In genomic region chr12:38328779-38329178, GRCm38 (mm10) we compare ENCODE assay signal across 26 mouse cellular contexts.
DNase-seq lines count a peak whose midpoint lies in the region; ATAC-seq and TF ChIP-seq lines count a peak whose summit lies in the region.
"Had no signal": no experiment of that assay in that cellular context is flagged by ENCODE, and none has a peak within 500 bp of the region (broad histone marks: within the 10 kb centered on the region; RNA-seq: fewer than 3 reads in every experiment).

No protein-coding gene starts in this region.

- H3K4me3 ChIP-seq in forebrain, embryonic 12.5 days (replicated peaks), result no peak overlapping the region
- no peak overlapping the region for H3K4me3 ChIP-seq in forebrain, postnatal 0 days (ENCODE audit: low read depth, low read length)
- H3K4me3 ChIP-seq in midbrain, embryonic 14.5 days (replicated peaks; ENCODE audit: low read depth, low read length), result no peak overlapping the region
- no peak overlapping the region for H3K4me3 ChIP-seq in midbrain, embryonic 13.5 days (replicated peaks)
- H3K4me3 ChIP-seq in forebrain, embryonic 15.5 days, result no peak overlapping the region
- H3K4me3 ChIP-seq: embryonic facial prominence, embryonic 10.5 days; embryonic facial prominence, embryonic 13.5 days; erythroblast, embryonic 14.5 days; gastrocnemius, adult 2 months; hindbrain, embryonic 12.5 days; hindbrain, embryonic 15.5 days had no signal

- no peak for DNase-seq in forebrain, postnatal 0 days
- peak; percentile 2 for DNase-seq in midbrain, embryonic 14.5 days
- DNase-seq in ovary, postnatal 14 days (ENCODE audit: low spot score), result no peak
- DNase-seq in adrenal gland, postnatal 36 days, result no peak
- DNase-seq: adrenal gland, postnatal 10 days; B cell, adult 2 months; cerebellum, adult 11-12 months; cerebellum, adult 8-10 months; cerebellum, postnatal 10 days; cerebellum, postnatal 36 days; embryo, embryonic 11 days; gastrocnemius, adult 2 months; gastrocnemius, postnatal 14 days; heart, adult 11 months had no signal

- H3K4me1 ChIP-seq in forebrain, embryonic 12.5 days, result peaks cover 5% of the 10 kb centered on the region
- no peaks in the 10 kb centered on the region for H3K4me1 ChIP-seq in forebrain, postnatal 0 days (ENCODE audit: insufficient read depth)
- no peaks in the 10 kb centered on the region for H3K4me1 ChIP-seq in midbrain, embryonic 14.5 days (ENCODE audit: control insufficient read depth, insufficient read depth, low read length)
- H3K4me1 ChIP-seq in midbrain, embryonic 13.5 days (replicated peaks), result peaks cover 3% of the 10 kb centered on the region; the same call in 1 of the 2 replicates
- H3K4me1 ChIP-seq in forebrain, embryonic 15.5 days, result no peaks in the 10 kb centered on the region
- H3K4me1 ChIP-seq: embryonic facial prominence, embryonic 10.5 days; embryonic facial prominence, embryonic 13.5 days; hindbrain, embryonic 12.5 days; hindbrain, embryonic 15.5 days had no signal

- no peak for TF ChIP-seq CTCF in forebrain, postnatal 0 days (IDR thresholded peaks at IDR 0.05; ENCODE audit: low read depth)

- no peaks in the 10 kb centered on the region for H3K9me3 ChIP-seq in forebrain, embryonic 12.5 days
- no peaks in the 10 kb centered on the region for H3K9me3 ChIP-seq in forebrain, postnatal 0 days (ENCODE audit: low read length)
- no peaks in the 10 kb centered on the region for H3K9me3 ChIP-seq in midbrain, embryonic 14.5 days (ENCODE audit: control insufficient read depth, low read length)
- no peaks in the 10 kb centered on the region for H3K9me3 ChIP-seq in midbrain, embryonic 13.5 days
- H3K9me3 ChIP-seq in forebrain, embryonic 15.5 days, result no peaks in the 10 kb centered on the region
- H3K9me3 ChIP-seq: embryonic facial prominence, embryonic 10.5 days; embryonic facial prominence, embryonic 13.5 days; G1E; hindbrain, embryonic 12.5 days; hindbrain, embryonic 15.5 days had no signal

- H3K9ac ChIP-seq in forebrain, embryonic 12.5 days, result no peak overlapping the region
- no peak overlapping the region for H3K9ac ChIP-seq in forebrain, postnatal 0 days
- H3K9ac ChIP-seq in midbrain, embryonic 14.5 days (replicated peaks; ENCODE audit: low read length), result no peak overlapping the region
- H3K9ac ChIP-seq in midbrain, embryonic 13.5 days (replicated peaks), result no peak overlapping the region
- no peak overlapping the region for H3K9ac ChIP-seq in forebrain, embryonic 15.5 days (replicated peaks)
- H3K9ac ChIP-seq: embryonic facial prominence, embryonic 13.5 days; hindbrain, embryonic 12.5 days; hindbrain, embryonic 15.5 days had no signal

- H3K36me3 ChIP-seq in forebrain, embryonic 12.5 days (replicated peaks), result no peaks in the 10 kb centered on the region
- H3K36me3 ChIP-seq in forebrain, postnatal 0 days (ENCODE audit: insufficient read depth), result no peaks in the 10 kb centered on the region
- H3K36me3 ChIP-seq in midbrain, embryonic 14.5 days (ENCODE audit: control insufficient read depth, insufficient read depth, low read length), result no peaks in the 10 kb centered on the region
- H3K36me3 ChIP-seq in midbrain, embryonic 13.5 days, result no peaks in the 10 kb centered on the region
- H3K36me3 ChIP-seq in forebrain, embryonic 15.5 days, result no peaks in the 10 kb centered on the region
- H3K36me3 ChIP-seq: embryonic facial prominence, embryonic 10.5 days; embryonic facial prominence, embryonic 13.5 days; G1E; hindbrain, embryonic 12.5 days; hindbrain, embryonic 15.5 days had no signal

- 0 out of 2 replicates have a peak, but pooled peaks cover 3% of the 10 kb centered on the region for H3K27me3 ChIP-seq in forebrain, embryonic 12.5 days
- no peaks in the 10 kb centered on the region for H3K27me3 ChIP-seq in forebrain, postnatal 0 days (ENCODE audit: insufficient read depth, low read length)
- no peaks in the 10 kb centered on the region for H3K27me3 ChIP-seq in midbrain, embryonic 14.5 days (ENCODE audit: control insufficient read depth, insufficient read depth, low read length)
- no peaks in the 10 kb centered on the region for H3K27me3 ChIP-seq in midbrain, embryonic 13.5 days
- H3K27me3 ChIP-seq in forebrain, embryonic 15.5 days, result no peaks in the 10 kb centered on the region
- H3K27me3 ChIP-seq: CH12.LX; embryonic facial prominence, embryonic 13.5 days; hindbrain, embryonic 12.5 days; hindbrain, embryonic 15.5 days; Patski had no signal

- no peak overlapping the region for H3K4me2 ChIP-seq in forebrain, embryonic 12.5 days
- H3K4me2 ChIP-seq in forebrain, postnatal 0 days (ENCODE audit: low read depth), result no peak overlapping the region
- no peak overlapping the region for H3K4me2 ChIP-seq in midbrain, embryonic 14.5 days (ENCODE audit: low read length)
- no peak overlapping the region for H3K4me2 ChIP-seq in midbrain, embryonic 13.5 days (replicated peaks)
- no peak overlapping the region for H3K4me2 ChIP-seq in forebrain, embryonic 15.5 days (replicated peaks)
- H3K4me2 ChIP-seq: embryonic facial prominence, embryonic 13.5 days; heart, embryonic 11.5 days; hindbrain, embryonic 12.5 days; hindbrain, embryonic 15.5 days had no signal

- ATAC-seq in forebrain, embryonic 12.5 days (ENCODE audit: low FRiP score), result peak; percentile 75; the same call in 1 of the 2 replicates
- ATAC-seq in forebrain, postnatal 0 days, result no peak
- ATAC-seq in midbrain, embryonic 14.5 days (ENCODE audit: low FRiP score, low TSS enrichment), result no peak
- no peak for ATAC-seq in midbrain, embryonic 13.5 days
- peak; percentile 80 for ATAC-seq in forebrain, embryonic 15.5 days (replicated peaks)
- ATAC-seq: Patski had no signal

- no peak overlapping the region for H3K27ac ChIP-seq in forebrain, embryonic 12.5 days
- no peak overlapping the region for H3K27ac ChIP-seq in forebrain, postnatal 0 days (ENCODE audit: low read depth, low read length)
- H3K27ac ChIP-seq in midbrain, embryonic 14.5 days (replicated peaks; ENCODE audit: low read depth, low read length), result no peak overlapping the region
- no peak overlapping the region for H3K27ac ChIP-seq in midbrain, embryonic 13.5 days
- no peak overlapping the region for H3K27ac ChIP-seq in forebrain, embryonic 15.5 days (replicated peaks)
- H3K27ac ChIP-seq: embryonic facial prominence, embryonic 10.5 days; embryonic facial prominence, embryonic 13.5 days; gastrocnemius, adult 2 months; hindbrain, embryonic 12.5 days; hindbrain, embryonic 15.5 days had no signal

Comparison
In these comparisons a context has a peak if more than half of its experiments do, and no peak if none do; other contexts are left out.
1. ATAC-seq: peak in forebrain, embryonic 12.5 days (single experiment) and forebrain, embryonic 15.5 days (single experiment); none in forebrain, postnatal 0 days (single experiment), midbrain, embryonic 14.5 days (single experiment) and midbrain, embryonic 13.5 days (single experiment).